Mouse (Mus musculus) R1 (cell line): ENCODE data around the gene Gm7298.
"Not testable (repeated sequence)": the region's sequence is repeated elsewhere in the genome, so short reads cannot be mapped to it uniquely, and the experiment has no call there.

Source experiments
- DNase-seq: peaks from one replicate; pipeline ENCODE4 v3.0.0-alpha.2; 2018; ENCODE audit warnings: low read depth, low spot score

Gm7298 gene

DNA sequence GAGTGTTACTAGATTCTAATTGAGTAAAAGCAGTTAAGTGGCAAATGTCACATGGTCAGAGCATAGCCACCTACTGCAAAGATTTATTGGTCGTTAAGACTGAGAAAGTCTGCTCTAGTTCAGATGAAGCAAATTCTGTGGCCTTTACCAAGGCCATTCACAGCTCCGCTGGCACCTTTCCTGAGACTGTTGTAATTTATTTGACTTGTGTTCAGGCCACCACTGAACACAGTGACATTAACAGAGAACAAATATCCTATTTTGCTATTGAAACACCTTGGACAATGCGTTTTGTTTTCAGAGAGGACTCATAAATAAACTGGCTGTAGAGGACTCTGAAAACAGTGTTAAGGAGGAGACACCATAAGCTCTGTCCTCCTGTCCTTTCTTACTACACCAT is at the start of gene Gm7298:
Gene Gm7298, plus strand, starts transcription at position 301 of the 400 bp plus-strand sequence.
- no peak for DNase-seq

DNA sequence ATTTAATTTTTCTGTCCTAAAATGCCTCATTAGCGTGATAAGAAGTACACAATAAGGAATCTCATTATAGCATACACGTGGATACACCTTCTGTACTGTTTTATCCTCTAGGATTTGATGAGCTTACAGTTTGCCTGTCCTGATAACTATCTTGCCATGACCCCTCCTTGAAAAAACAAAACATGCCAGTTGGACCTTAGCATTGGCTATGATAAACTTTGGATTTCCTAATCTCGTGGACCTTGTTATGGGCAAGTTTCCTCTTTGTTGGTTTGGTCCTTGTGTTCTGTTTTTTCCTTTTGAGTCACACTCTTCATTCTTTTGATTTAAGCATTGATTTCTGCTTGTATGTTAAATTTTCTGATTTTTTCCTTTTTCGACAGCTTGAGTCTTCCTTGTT is 95.3 kb downstream of the Gm7298 start:
- no peak for DNase-seq

DNA sequence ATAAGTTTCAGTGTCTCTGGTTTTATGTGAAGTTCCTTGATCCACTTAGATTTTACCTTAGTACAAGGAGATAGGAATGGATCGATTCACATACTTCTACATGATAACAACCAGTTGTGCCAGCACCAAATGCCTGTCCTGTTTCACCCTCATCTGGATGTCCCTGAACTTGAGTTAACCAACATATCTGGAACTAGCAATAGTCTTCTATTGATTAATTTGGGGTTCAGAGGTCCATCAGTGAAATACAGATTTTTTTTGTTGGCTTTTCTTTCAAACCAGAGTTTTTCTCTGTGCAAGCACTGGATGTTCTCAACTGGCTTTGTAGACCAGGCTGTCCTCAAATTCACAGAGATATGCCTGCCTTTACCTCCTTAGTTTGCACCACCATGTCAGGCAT is 103.6 kb downstream of the Gm7298 start:
- no peak for DNase-seq

DNA sequence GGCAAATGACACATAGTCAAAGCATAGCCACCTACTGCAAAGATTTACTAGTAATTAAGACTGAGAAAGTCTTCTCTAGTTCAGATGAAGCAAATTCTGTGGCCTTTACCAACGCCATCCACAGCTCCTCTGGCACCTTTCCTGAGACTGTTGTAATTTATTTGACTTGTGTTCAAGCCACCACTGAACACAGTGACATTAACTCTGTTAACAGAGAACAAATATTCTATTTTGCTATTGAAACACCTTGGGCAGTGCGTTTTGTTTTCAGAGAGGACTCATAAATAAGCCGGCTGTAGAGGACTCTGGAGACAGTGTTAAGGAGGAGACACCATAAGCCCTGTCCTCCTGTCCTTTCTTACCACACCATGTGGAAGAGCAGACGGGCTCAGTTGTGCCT is 105.5 kb downstream of the Gm7298 start, which contains the start of gene Mug1:
Gene Mug1, plus strand, starts transcription at position 271 of the 400 bp plus-strand sequence.
- DNase-seq = not testable (repeated sequence)
